Mouse (Mus musculus) hindbrain, embryonic 12.5 days (tissue): ENCODE data around the gene Sgo2a. TPM values are rescaled to one million over a fixed set of nuclear protein-coding genes. Genes with fewer than 3 reads are reported as not detected.

Experiments used
- ATAC-seq: fragments of 200-750 bp; cut with Nextera tagmentation; 2 replicates; pipeline ENCODE4 v1.8.0; 2017; ENCODE audit warnings: moderate TSS enrichment; ENCODE audit not compliant: low FRiP score
- H3K27ac ChIP-seq: fragments of 300-500 bp; sonication (generic); 2 replicates; pipeline ENCODE4 v1.5.1; 2016; ENCODE audit warnings: mild to moderate bottlenecking
- H3K27me3 ChIP-seq: fragments of 300-500 bp; sonication (generic); 2 replicates; pipeline ENCODE4 v1.6.1; 2016; ENCODE audit warnings: mild to moderate bottlenecking
- H3K36me3 ChIP-seq: fragments of 300-500 bp; sonication (generic); 2 replicates; pipeline ENCODE4 v1.6.1; 2016; ENCODE audit warnings: mild to moderate bottlenecking
- H3K4me1 ChIP-seq: fragments of 300-500 bp; sonication (generic); 2 replicates; pipeline ENCODE4 v1.6.1; 2016
- H3K4me2 ChIP-seq: fragments of 300-500 bp; sonication (generic); replicated peaks from 2 replicates; pipeline ENCODE4 v1.6.1; 2016; ENCODE audit warnings: mild to moderate bottlenecking
- H3K4me3 ChIP-seq: fragments of 300-500 bp; sonication (generic); 2 replicates; pipeline ENCODE4 v1.5.1; 2016; ENCODE audit warnings: mild to moderate bottlenecking
- H3K9ac ChIP-seq: fragments of 300-500 bp; sonication (generic); 2 replicates; pipeline ENCODE4 v1.6.1; 2016; ENCODE audit warnings: mild to moderate bottlenecking, moderate library complexity
- H3K9me3 ChIP-seq: fragments of 300-500 bp; sonication (generic); replicated peaks from 2 replicates; pipeline ENCODE4 v1.6.1; 2016; ENCODE audit warnings: mild to moderate bottlenecking
- WGBS: fragments of 180-500 bp; shearing (Covaris S2); methylation state at CpG from one replicate; pipeline ENCODE4 v1.1.7; 2016; 5-methylcytosine and 5-hydroxymethylcytosine counted together
- polyA plus RNA-seq: library from polyadenylated mRNA; unstranded; fragments of >200 nt; fragmentation: Nextera tagmentation; extraction: Ambion mirVana; gene quantifications from 2 replicates; pipeline ENCODE4 v1.2.1, GENCODE M21; 2016

Gene Sgo2a
- polyA plus RNA-seq, 1 experiment from 2014 or later = 17.3 TPM

DNA sequence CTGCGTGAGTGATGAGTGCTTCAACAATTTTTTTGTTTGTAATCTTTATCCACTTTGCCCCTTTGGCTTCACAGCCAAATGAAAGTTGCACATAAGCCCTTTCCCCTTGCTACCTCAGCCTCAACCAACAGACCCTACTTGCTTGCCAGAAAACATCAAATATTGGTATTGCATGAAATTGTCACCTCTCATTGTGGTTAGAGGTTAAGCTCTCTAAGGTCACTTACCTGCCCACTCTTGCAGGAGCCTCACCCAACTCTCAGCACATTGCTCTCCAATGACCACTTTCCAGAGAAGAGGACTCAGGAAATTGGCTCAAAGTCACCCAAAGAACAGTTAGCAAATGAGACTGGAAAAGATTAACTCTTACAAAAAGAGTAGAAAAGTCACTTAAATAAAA lies 75.7 kb downstream of the Sgo2a start:
- peaks cover 8% of the 10 kb centered on the region; the same call in 1 of the 2 replicates for H3K4me1 ChIP-seq

GRCm38 (mm10) chr1:58072416-58072815 lies 76.6 kb downstream of the Sgo2a start:
- Histone ChIP-seq H3K4me1 (peaks cover 8% of the 10 kb centered on the region; the same call in 1 of the 2 replicates), H3K9me3 (no peaks in the 10 kb centered on the region), H3K27me3 (no peaks in the 10 kb centered on the region), H3K4me3 (no peak overlapping the region), H3K36me3 (no peaks in the 10 kb centered on the region), H3K9ac (no peak overlapping the region), H3K4me2 (no peak overlapping the region), H3K27ac (no peak overlapping the region)
- ATAC-seq = no peak
- WGBS = 75% methylated on average over 2 of the region's 2 CpGs

More for the DNA sequence above, 75.7 kb downstream of the Sgo2a start:
- Histone ChIP-seq H3K9me3 (no peaks in the 10 kb centered on the region), H3K27ac (no peak overlapping the region), H3K4me3 (no peak overlapping the region), H3K27me3 (no peaks in the 10 kb centered on the region), H3K4me2 (no peak overlapping the region), H3K9ac (no peak overlapping the region), H3K36me3 (no peaks in the 10 kb centered on the region)
- ATAC-seq = no peak
- 84% methylated on average over 1 of the region's 1 CpGs for WGBS

DNA sequence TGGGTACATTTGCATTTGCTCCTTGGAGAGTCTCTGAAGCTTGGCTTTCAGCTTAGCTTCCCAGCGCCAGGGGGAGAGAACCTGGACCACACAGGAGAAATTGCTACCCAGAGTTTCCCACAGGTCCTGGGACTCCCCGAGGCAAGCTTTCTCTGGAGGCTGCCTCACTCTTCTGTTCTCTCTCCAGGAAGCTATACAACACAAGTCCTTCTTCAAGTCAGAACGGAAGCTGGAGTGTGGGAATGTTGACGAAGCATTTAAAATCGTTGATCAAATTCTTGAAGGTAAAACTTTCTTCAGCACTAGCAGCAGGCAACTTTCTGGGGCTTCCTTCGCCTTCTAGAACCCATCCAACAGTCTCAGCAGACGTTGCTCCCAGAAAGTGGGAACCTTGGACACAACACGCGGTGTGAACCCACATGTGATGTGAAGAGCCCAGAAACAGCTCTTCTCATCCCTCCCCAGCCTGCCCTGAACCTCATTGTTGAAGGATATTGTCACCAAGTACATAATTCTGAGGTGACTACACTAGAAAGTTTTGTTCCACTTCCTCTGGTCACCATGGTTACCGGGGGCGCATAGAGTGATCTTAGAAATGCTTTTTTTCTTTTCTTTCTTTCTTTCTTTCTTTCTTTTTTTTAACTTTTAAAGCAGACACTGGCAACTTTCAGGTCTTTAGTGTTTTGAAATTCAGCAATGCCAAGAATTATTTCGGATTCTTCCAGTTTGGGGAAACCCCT lies 77.4 kb downstream of the Sgo2a start:
- Histone ChIP-seq H3K27me3 (no peaks in the 10 kb centered on the region), H3K27ac (no peak overlapping the region), H3K9me3 (no peaks in the 10 kb centered on the region), H3K4me2 (no peak overlapping the region), H3K9ac (no peak overlapping the region), H3K4me1 (peaks cover 8% of the 10 kb centered on the region; the same call in 1 of the 2 replicates), H3K36me3 (no peaks in the 10 kb centered on the region), H3K4me3 (no peak overlapping the region)
- WGBS = 79% methylated on average over 12 of the region's 12 CpGs
- no peak for ATAC-seq

GRCm38 (mm10) chr1:58074266-58074665 lies 78.5 kb downstream of the Sgo2a start:
- Histone ChIP-seq H3K4me2 (no peak overlapping the region), H3K4me3 (no peak overlapping the region), H3K9ac (no peak overlapping the region), H3K4me1 (peaks cover 8% of the 10 kb centered on the region; the same call in 1 of the 2 replicates), H3K27ac (no peak overlapping the region), H3K36me3 (no peaks in the 10 kb centered on the region), H3K9me3 (no peaks in the 10 kb centered on the region), H3K27me3 (no peaks in the 10 kb centered on the region)
- no peak for ATAC-seq
- WGBS = 93% methylated on average over 2 of the region's 2 CpGs

Other genes starting within 250 kb of the Sgo2a start
- 82.6 and 87.8 TPM in 2 replicates for gene Spats2l, start 221.8 kb upstream of the Sgo2a start, polyA plus RNA-seq
- 26.1 and 27.6 TPM in 2 replicates for gene Kctd18, start 23.0 kb downstream of the Sgo2a start, polyA plus RNA-seq
- 0.17 and 0.34 TPM in 2 replicates for gene Aox1, start 34.0 kb downstream of the Sgo2a start, polyA plus RNA-seq
- not detected in 2 replicates for gene Aox3, start 117.2 kb downstream of the Sgo2a start, polyA plus RNA-seq
- gene Aox4, start 214.4 kb downstream of the Sgo2a start, polyA plus RNA-seq = 0.04 TPM in 1 of 2 replicates, not detected in the other